Mouse (Mus musculus) left cerebral cortex, adult 8-10 months (tissue): ENCODE results near the gene Raf1. TPM values are rescaled to one million over a fixed set of nuclear protein-coding genes. Genes with fewer than 3 reads are reported as not detected.
"Not testable (repeated sequence)": the region's sequence is repeated elsewhere in the genome, so short reads cannot be mapped to it uniquely, and the experiment has no call there.

Source experiments
- DNase-seq, 2 experiments: peaks; one replicate each; pipeline ENCODE4 v3.0.0; 2022; ENCODE audit warnings: low spot score in 2 of 2
- total RNA-seq, 4 experiments: library from RNA; stranded (reverse); gene quantifications; 2 replicates each; pipeline ENCODE4 v1.2.4; 2022

Gene Raf1
- total RNA-seq, 4 experiments from 2014 or later = 73.9 to 78.0 (median 76.5) TPM

DNA sequence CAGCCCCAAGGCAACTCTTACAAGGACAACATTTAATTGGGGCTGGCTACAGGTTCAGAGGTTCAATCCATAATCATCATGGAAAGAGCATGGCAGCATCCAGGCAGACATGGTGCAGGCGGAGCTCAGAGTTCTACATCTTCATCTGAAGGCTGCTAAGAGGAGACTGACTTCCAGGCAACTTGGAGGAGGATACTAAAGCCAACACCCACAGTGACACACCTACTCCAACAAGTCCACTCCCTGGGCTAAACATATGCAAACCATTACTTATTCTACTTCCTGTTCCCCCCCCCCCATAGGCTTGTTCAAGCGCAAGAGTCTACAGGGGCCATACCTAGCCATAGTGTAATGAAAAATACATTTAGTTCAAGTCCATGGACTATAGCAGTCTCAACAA, 7.8 kb upstream of the Raf1 start:
- DNase-seq = no peak

DNA sequence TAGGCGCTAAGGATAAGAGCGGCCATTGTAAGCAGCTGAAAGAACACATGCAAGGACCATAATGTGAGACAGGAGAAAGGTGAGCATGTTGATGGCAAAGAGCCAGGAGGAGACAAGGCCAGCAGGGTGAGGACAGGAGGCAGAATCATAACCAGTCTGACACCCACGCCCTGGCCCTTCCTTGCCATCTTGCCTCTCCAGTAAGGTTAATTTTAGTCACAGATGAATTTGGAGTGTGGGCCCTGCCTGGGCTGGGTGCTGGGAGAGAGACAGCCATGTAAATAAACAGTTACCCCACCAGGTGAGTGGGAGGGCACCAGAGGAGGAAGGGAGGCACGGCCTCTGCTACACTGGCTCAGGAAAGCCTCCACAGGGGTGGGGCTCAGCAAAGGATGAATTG, 4.6 kb upstream of the Raf1 start:
- no peak for DNase-seq

DNA sequence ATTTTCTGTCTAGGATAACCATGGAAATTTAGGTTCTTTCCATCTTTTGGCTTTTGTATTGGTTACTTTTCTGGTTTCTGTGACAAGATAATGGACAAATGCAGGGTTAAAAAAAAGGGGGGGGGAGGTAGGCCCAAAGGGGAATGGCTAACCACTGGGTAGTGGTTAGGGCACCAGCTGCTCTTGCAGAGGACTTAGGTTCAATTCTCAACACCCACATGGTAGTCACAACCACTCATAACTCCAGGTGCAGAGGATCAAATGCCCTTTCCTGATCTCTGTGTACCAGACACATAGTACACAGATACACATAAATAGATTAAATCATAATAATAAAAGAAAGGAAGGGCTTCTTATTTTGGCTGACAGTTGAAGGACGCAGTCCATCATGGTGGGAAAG, 1.6 kb upstream of the Raf1 start:
- DNase-seq = no peak

DNA sequence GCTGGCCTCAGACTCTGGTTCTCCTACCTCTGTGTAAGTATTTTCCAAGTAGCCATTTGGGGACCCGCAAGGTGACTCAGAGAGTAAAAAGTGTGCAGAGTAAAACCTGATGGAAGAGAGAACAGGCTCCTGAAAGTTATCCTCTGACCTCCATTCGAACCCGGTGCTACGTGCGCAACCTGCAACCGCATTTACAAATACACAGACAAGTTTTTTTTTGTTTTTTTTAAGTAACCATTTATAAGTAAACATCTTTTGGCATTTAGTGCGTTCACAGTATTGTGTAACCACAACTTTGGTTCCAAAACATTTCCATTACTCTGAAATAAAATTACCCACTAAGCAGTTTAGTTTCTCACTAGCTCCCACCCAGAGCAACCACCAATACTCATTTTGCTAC, 1.0 kb upstream of the Raf1 start:
- DNase-seq = no peak

DNA sequence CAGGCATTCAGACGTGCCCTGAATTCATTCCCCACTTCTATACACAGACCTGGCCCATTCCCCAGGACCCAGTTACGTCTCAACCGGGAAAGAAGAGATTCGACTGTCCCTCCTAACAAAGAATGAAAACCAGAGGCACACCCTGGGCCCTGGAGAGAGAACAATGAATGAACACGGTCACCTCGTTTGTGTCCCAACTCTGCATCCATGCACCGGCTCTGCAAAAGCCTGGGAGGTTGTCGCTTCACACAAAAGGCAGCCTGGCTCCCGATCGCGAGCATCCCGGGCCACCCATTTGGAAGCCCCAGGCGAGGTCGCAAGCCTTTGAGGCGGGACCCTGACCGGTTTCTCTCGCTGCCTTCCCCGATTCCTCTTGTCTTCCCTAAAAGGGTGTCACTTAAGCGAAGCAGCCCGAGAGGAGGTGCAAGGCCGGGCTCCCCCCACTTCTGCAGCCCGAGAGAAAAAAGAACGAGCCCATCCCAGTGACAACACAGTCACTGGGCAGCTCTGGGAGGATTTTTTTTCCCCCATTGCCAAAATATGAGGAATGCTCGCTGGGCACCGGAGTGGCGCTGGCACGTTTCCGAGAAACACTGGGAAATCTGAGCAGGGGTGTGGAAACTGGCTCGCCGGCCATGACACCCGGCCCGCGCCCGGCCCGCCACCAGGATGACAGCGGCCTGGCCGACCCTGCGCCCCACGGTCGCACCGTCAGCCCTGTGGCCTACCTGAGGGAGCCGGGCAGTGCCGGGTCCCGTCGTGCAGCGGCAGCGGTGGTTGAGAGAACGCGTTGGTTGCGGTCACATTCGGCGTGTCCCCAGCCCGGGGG, 713 bp downstream of the Raf1 start:
- DNase-seq = peak; percentile 38 to 61

DNA sequence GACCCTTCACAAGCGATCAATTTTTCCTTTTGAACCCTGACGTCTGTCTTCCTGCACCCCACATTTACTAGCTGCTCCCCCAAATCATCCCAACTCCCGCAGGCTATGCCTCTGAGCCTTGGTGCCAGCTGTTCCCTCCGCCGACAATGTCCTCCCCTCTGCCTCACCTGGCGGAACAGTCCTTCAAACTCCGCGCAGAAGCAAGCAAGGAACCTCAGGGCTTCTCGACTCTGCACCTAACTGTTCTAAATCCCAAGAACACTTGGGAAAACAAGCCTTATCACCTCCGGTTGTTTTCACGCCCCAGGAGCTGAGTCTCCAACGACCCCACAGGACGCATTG, 1.3 kb downstream of the Raf1 start:
- no peak for DNase-seq

DNA sequence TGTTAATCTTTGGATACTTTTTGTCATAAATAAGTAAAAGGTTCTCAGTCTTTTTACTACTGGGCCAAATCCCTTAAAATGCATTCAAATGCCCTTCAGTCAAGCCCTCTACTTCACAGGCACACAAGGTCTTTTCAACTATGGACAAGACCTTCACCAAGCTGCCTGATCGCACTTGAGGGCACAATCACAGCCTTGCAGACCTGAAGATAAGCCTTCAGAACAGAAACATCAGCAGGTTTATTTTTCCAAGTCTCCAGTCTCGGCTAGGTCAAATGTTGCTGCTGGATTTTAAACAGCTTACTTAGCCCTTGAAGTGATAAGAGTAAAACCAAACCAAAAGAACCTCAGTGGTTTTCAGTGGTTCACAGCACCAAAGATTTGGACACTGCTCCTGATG, 2.1 kb downstream of the Raf1 start:
- DNase-seq = no peak

DNA sequence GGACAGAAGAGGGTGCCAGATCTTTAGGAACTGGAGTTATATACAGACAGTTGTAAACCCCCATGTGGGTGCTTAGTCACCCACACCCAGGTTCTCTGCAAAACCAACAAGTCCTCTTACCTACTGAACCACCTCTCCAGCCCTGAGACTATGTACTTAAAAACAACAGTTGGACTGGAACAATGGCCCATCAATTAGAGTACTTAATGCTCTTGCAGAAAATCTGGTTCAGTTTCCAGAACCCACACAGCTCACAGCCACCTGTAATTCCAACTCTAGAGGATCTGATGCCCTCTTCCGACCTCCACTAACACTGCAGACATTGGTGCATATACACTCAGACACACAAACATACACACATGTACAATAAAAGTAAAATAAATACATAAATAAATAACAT, 3.7 kb downstream of the Raf1 start:
- DNase-seq = no peak

DNA sequence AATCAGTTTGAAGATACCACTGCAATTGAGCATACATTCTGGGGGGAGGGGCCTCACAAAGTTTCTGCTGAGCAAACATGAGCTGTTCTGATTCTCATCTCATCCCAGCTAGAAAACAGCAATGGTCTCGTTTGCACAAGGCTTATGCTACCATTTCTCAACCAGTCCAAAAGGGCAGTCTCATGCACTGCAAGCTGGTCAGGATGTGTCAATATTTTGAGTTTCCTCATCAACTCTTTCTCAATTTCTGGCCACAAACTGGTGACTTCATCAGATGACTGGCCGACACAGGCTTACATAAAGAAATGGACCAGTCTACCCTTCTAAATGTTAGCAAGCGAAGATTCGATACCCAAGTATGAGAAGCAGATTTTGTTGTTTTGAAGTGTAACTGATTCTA, 9.8 kb downstream of the Raf1 start:
- DNase-seq = no peak

DNA sequence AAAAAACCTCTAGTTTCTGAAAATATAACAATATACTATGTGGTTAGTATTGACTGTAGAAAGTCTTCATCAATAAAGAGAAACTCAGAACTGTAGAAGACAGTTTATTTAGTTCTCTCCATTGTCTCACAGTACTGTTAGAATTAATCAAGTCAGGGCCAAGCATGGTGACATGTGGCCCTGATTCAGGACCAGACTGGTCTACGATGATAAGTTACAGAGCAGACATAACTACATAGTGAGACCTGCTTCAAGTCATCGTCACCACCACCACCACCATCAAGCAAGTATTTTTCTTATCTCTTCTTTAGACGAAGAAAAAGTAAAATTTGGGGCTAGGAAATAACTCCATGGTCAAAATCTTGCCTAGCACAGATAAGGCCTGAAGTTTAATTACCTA, 12.2 kb downstream of the Raf1 start:
- no peak for DNase-seq

DNA sequence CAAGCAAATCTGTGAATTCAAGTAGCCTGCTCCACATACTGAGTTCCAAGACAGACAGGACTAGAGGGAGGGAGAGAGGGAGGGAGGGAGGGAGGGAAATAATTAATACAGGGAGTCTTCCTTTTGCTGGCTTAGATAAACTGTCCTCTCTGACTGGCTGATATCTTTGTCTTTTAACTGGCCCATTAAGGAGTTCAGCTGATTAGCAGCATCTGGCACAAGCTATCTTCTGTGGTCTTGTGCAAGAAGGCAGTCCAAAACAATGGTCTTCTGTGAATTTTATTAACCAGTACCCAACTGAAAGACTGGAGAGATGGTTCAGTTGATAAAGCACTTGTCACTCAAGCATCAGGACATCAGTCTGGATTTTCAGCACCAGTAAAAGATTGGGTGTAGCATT, 17.6 kb downstream of the Raf1 start:
- no peak for DNase-seq

DNA sequence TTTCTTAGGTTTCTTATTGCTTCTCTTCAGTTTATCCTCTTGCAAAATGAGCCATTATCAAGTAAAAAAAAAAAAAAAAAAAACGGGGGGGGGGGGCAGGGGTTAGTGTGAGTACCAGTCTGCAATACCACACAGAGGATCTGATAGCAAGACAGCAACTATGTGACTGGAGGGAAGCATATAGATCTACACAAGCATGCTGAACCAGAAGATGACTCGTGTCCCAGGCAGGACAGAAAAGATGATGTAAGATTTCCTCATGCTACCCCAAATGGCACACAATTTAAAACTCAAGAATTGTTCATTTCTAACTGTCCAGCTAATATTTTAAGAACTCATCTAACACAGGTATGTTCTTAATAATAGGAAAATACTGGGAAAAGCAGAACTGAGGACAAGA, 22.5 kb downstream of the Raf1 start:
- DNase-seq = no peak

DNA sequence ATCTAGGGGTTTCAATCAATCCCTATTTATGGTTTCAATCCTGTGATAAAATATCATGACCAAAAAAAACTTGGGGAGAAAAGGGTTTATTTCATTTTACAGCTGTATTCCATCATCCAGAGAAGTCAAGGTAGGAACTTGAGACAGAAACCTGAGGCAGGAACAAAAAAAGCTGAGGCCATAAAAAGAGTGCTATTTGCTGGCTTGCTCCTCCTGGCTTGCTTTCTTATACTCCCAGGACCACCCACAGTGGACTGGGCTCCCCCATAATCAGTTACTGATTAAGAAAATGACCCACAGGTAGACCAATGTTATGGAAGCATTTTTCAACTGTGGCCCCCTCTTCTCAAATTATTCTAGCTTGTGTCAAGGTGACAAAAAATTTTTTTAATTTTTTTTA, 24.7 kb downstream of the Raf1 start:
- DNase-seq = no peak

DNA sequence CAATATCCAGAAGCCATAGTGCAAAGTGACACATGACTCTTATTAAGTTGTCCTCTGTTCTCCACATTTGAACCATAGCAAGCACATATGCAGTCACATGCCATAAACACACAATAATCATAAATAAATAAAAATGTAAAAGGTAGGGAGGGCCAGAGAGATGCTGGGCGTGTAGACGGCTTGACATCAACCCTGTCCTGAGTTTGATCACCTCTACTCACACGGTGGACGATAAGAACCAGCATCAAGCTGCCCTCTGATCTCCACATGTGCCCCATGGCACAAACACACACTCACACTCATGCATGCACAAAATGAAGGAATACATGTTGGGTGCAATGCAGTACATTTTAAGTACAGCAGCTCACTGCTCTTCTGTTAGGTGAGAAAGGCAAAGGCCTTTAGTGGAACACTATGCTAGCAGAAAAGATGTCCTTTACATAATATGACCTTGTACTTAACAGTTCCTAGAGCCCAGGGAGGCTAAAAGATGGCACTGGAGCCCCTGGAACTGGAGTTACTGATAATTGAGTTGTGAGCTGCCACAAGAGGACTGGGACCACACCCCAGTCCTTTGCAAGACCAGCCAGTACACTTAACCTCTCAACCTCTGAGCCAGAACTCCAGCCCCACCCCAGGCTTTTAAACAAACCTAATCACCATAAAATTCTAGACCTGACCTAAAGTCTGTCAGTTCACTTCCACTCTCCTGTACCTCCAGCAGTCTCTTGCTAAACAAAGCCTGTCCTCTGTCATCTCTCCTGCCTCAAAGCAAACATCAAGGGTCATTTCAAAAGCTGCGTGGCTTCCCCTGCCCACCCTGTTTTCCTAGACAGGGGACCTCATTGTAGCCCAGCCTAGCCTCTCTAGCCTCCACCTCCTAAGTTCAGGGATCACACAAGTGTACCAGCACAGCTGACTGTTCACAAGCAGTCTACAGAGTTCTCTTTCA, 25.7 kb downstream of the Raf1 start:
- DNase-seq = no peak

DNA sequence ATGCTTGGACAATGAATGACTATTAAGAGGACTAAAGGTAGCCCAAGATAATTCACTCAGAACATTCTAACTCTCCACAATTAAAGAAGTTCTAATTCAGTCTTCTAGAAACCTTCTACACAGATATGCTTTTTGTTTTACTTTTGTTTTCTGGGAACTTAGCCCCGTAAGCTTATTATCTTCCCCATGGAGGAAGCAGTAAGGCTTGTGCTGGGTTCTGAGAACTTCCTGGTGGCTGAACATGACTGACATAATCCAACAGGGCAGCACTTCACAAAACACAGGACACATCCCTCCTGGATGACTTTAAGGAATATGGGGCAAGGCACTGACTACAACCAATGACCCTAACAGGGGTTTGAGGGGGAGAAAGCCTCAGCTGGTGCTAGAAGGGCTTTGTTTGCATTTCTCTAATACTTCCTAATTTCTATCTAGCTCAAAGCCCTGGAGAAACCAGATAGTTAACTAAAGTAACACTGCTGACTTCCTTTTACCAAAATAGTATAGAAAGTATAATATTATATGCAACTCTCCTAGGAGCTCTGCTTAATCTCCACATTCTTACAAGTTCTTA, 26.6 kb downstream of the Raf1 start:
- no peak for DNase-seq

DNA sequence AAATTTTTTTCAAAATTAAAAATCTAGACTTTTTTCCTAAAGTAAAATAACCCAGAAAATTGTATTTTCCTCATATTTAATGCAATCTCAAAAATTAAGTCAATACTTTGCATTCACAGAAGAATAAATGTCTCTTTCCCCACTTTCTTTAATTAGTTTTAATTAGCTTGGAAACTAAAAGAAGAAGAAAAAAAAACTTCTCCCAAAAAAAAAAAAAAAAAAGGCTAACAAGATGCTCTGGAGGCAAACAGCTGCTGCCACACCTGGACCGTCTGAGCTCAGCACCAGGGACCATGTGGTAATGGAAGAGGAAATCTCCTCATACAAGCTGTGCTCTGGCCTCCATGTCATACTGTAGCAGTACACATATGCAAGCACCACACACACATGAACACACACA, 33.1 kb downstream of the Raf1 start:
- no peak for DNase-seq

DNA sequence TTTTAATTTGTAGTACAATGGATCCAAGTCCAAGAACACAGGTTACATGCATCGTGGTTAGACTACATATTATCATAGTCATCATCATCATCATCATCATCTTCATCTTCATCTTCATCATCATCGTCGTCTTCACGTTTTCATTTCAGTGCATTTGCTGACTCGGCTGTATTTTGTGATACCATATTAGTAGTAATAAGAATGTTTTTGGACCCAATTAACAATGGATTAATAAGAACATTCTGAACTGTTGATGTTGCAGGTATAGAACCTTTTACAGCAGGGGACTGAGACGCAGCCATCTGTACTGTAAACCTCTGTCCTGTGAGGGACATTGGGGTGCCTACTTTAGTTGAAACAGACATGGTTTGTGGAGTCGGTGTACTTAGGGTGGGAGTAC, 38.2 kb downstream of the Raf1 start:
- not testable (repeated sequence) for DNase-seq

DNA sequence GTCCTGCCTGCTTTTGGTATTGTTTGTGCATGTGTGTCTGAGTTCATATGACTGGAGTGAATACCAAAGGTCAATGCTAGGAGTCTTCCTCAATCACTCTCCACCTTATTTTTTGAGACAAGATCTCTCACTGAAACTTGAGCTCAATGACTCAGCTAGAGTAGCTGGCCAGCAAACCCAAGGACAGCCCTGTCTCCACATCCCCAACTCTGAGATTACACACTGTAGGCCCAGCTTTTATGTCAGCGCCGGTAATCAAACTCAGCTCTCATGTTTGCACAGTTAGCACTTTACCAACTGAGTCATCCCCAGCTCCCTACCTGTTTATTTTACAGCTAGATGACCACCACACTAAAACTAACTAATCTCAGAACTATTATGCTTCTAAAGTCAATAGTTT, 42.4 kb downstream of the Raf1 start:
- no peak for DNase-seq

DNA sequence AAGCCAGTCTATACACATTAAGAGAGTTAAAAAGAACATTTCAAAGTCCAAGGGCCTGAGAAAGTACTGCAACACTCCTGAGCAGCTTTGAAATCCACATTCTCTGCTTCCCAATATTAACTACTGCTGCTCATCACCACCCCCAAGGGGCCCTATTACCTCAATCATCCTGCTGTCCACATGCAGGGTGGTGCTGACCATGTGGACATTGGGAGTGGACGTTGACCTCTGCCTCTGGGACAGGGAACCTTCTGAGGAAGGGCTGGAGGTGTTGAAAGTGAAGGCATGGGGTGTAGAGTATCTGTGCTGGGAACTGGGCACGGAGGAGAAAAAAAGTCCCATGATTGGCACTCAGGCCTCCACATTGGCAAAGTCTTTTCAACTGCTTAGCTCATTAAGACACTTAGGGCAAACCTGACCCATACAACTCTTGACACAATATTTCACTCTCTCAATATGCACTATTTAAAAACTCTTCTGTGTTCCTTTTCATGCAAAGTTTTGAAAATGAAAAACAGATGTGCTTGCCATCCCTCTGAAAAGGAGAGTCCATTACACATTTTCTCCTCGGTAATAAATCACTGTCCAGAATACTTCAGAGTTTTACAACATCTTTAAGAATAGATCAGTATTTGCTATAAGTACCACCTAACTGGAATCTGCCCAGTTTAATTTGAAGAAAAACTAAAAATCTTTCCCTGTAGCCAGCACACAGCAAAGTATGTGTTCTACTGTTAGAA, 45.2 kb downstream of the Raf1 start:
- no peak for DNase-seq

DNA sequence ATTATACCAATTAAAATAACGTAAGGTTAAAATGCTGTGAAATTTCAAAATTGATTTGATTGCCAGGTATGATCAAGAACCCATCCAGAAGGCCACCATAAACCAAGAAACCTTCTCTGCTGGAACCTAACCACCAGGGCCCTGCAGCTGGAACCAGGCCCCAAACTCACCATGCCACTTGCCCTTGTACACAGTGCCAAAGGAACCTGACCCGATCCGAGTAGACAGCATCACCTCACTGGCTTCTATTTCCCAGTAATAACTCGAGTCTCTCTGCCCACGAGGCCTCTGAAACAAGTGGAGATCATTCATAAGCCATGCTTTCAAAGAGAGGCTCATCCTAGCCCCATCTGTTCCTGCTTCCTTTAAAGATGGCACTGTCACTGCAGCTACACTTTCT, 50.3 kb downstream of the Raf1 start:
- no peak for DNase-seq

DNA sequence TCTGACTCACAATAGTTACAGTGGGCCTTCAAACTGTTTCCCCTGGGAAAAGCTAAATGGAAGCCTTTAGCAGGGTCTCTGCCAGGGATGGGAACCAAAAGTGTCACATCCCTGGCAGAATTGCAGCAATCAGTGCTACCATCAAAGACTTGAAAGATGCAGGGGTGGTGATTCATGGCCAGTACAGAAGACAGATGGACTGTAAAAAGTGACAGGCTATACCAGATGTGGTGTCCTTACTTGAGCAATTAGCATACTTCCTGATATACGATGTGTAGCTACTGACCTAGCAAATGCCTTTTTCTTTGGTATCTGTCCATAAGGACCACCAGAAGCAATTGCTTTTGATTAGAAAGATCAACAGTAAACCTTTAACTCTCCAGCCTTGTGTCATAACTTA, 55.5 kb downstream of the Raf1 start:
- no peak for DNase-seq

DNA sequence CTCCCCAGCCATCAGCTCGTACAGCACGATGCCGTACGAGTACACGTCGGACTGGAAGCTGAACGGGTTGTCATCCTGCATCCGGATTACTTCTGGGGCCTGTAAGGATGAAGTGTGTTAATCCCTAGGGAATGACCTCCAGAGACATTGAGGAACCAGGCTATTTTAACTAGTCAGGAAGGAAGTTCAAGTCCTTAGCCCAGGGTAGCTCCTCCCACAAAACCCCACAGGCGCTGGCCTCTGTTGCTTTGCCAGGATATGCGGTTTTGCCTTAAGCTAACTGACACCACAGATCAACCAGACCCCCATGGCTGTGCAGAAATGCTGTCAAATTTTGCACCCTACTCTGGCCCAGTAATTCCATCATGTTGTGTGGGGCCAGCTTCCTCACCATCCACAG, 56.6 kb downstream of the Raf1 start:
- no peak for DNase-seq
